Mouse (Mus musculus): ENCODE data around the gene Chchd2.

Chchd2 gene

GRCm38 (mm10) chr5:129878946-129879345 lies 8.3 kb downstream of the Chchd2 start:
- peak; percentile 54 for DNase-seq (ENCODE audit: inconsistent ontology term)

- no peak for DNase-seq (ENCODE audit: inconsistent ontology term)
Observed at GRCm38 (mm10) chr5:129877731-129878455, 9.4 kb downstream of the Chchd2 start.

GRCm38 (mm10) chr5:129875098-129875497 lies 12.2 kb downstream of the Chchd2 start:
- DNase-seq (ENCODE audit: inconsistent ontology term) = no peak

GRCm38 (mm10) chr5:129873942-129874341 lies 13.3 kb downstream of the Chchd2 start:
- no peak for DNase-seq (ENCODE audit: inconsistent ontology term)

GRCm38 (mm10) chr5:129871238-129871637 lies 16.0 kb downstream of the Chchd2 start:
- DNase-seq (ENCODE audit: inconsistent ontology term) = no peak

GRCm38 (mm10) chr5:129869238-129869995 lies 17.9 kb downstream of the Chchd2 start:
- DNase-seq (ENCODE audit: inconsistent ontology term) = no peak

- DNase-seq (ENCODE audit: inconsistent ontology term) = no peak
Observed at GRCm38 (mm10) chr5:129865841-129866240, 21.4 kb downstream of the Chchd2 start.

GRCm38 (mm10) chr5:129864467-129864866 lies 22.8 kb downstream of the Chchd2 start:
- no peak for DNase-seq (ENCODE audit: inconsistent ontology term)

GRCm38 (mm10) chr5:129862325-129862724 lies 24.9 kb downstream of the Chchd2 start:
- no peak for DNase-seq (ENCODE audit: inconsistent ontology term)

GRCm38 (mm10) chr5:129856414-129856813 lies 30.9 kb downstream of the Chchd2 start:
- DNase-seq (ENCODE audit: inconsistent ontology term) = no peak

- DNase-seq (ENCODE audit: inconsistent ontology term) = peak; percentile 22
Observed at GRCm38 (mm10) chr5:129855163-129855562, 32.1 kb downstream of the Chchd2 start.

- no peak for DNase-seq (ENCODE audit: inconsistent ontology term)
Observed at GRCm38 (mm10) chr5:129847558-129847820, 39.8 kb downstream of the Chchd2 start.

- peak; percentile 92 for DNase-seq (ENCODE audit: inconsistent ontology term)
Observed at GRCm38 (mm10) chr5:129846752-129847557, 40.3 kb downstream of the Chchd2 start, which contains the start of gene Sumf2. TSS of gene Sumf2 (plus strand) at chr5:129846986.

- DNase-seq (ENCODE audit: inconsistent ontology term) = no peak
Observed at GRCm38 (mm10) chr5:129844848-129845247, 42.4 kb downstream of the Chchd2 start.
